In genomic region chr15:91327748-91328147, GRCm38 (mm10) we compare ENCODE assay signal across 27 mouse cellular contexts.
"Had no signal": no experiment of that assay in that cellular context is flagged by ENCODE, and none has a peak within 500 bp of the region (broad histone marks: within the 10 kb centered on the region; RNA-seq: fewer than 3 reads in every experiment).

No protein-coding gene starts in this region.

- H3K4me2 ChIP-seq: heart, embryonic 11.5 days; heart, embryonic 13.5 days; heart, embryonic 15.5 days; hindbrain, embryonic 12.5 days; hindbrain, embryonic 14.5 days; intestine, embryonic 15.5 days; limb, embryonic 12.5 days; liver, embryonic 11.5 days had no signal

- ATAC-seq: hindbrain, embryonic 16.5 days; inflammation-experienced regulatory T-cells, adult 6 months; intestine, embryonic 15.5 days; intestine, postnatal 0 days had no signal

- DNase-seq: gastrocnemius, adult 2 months; gastrocnemius, postnatal 10 days; gastrocnemius, postnatal 25 days; heart, adult 11 months; heart, adult 2 months; heart, postnatal 14 days; heart, postnatal 36 days; kidney, adult 18-20 months; kidney, adult 8-10 months; kidney, postnatal 10 days; kidney, postnatal 25 days; kidney, postnatal 4 days; liver had no signal

- H3K36me3 ChIP-seq: heart, embryonic 13.5 days; heart, embryonic 15.5 days; hindbrain, embryonic 10.5 days; hindbrain, embryonic 12.5 days; intestine, embryonic 15.5 days; limb, embryonic 10.5 days; limb, embryonic 12.5 days had no signal

- H3K9ac ChIP-seq: heart, embryonic 13.5 days; heart, embryonic 15.5 days; hindbrain, embryonic 12.5 days; hindbrain, embryonic 14.5 days; intestine, embryonic 15.5 days; limb, embryonic 12.5 days had no signal

- H3K9me3 ChIP-seq: heart, embryonic 13.5 days; heart, embryonic 15.5 days; hindbrain, embryonic 10.5 days; hindbrain, embryonic 12.5 days; intestine, embryonic 15.5 days; limb, embryonic 10.5 days; limb, embryonic 12.5 days had no signal

- H3K27me3 ChIP-seq: heart, embryonic 13.5 days; heart, embryonic 15.5 days; hindbrain, embryonic 12.5 days; intestine, embryonic 15.5 days; limb, embryonic 12.5 days had no signal

- H3K27ac ChIP-seq: gastrocnemius, adult 2 months; heart, adult 2 months; heart, embryonic 13.5 days; heart, embryonic 15.5 days; hindbrain, embryonic 10.5 days; hindbrain, embryonic 12.5 days; hindbrain, embryonic 14.5 days; intestine, embryonic 15.5 days; layer of hippocampus, adult 2 months; limb, embryonic 10.5 days had no signal

- H3K4me3 ChIP-seq: gastrocnemius, adult 2 months; heart, adult 2 months; heart, embryonic 13.5 days; heart, embryonic 15.5 days; hindbrain, embryonic 10.5 days; hindbrain, embryonic 12.5 days; intestine, embryonic 15.5 days; layer of hippocampus, adult 2 months; limb, embryonic 10.5 days; limb, embryonic 12.5 days had no signal

- H3K4me1 ChIP-seq: heart, embryonic 13.5 days; heart, embryonic 15.5 days; hindbrain, embryonic 10.5 days; hindbrain, embryonic 12.5 days; intestine, embryonic 15.5 days had no signal
